Mouse (Mus musculus) neural tube, embryonic 15.5 days (tissue): ENCODE measurements around the gene Fam172a. TPM values are rescaled to one million over a fixed set of nuclear protein-coding genes. Genes with fewer than 3 reads are reported as not detected.

Source experiments
- ATAC-seq: fragments of 200-750 bp; cut with Nextera tagmentation; 2 replicates; pipeline ENCODE4 v1.8.0; 2017; ENCODE audit warnings: mild to moderate bottlenecking, moderate TSS enrichment, moderate library complexity; ENCODE audit not compliant: low FRiP score
- H3K27ac ChIP-seq: fragments of 300-500 bp; sonication (generic); replicated peaks from 2 replicates; pipeline ENCODE4 v1.5.1; 2015; ENCODE audit warnings: mild to moderate bottlenecking, inconsistent platforms
- H3K27me3 ChIP-seq: fragments of 300-500 bp; sonication (generic); replicated peaks from 2 replicates; pipeline ENCODE4 v1.6.1; 2015; ENCODE audit warnings: inconsistent platforms
- H3K36me3 ChIP-seq: fragments of 300-500 bp; sonication (generic); 2 replicates; pipeline ENCODE4 v1.6.1; 2015; ENCODE audit warnings: inconsistent platforms
- H3K4me1 ChIP-seq: fragments of 300-500 bp; sonication (generic); 2 replicates; pipeline ENCODE4 v1.6.1; 2015; ENCODE audit warnings: inconsistent platforms
- H3K4me2 ChIP-seq: fragments of 300-500 bp; sonication (generic); 2 replicates; pipeline ENCODE4 v1.6.1; 2015; ENCODE audit warnings: inconsistent platforms, mild to moderate bottlenecking, moderate library complexity
- H3K4me3 ChIP-seq: fragments of 300-500 bp; sonication (generic); replicated peaks from 2 replicates; pipeline ENCODE4 v1.5.1; 2015; ENCODE audit warnings: mild to moderate bottlenecking, inconsistent platforms
- H3K9ac ChIP-seq: fragments of 300-500 bp; sonication (generic); replicated peaks from 2 replicates; pipeline ENCODE4 v1.6.1; 2015; ENCODE audit warnings: mild to moderate bottlenecking, inconsistent platforms
- H3K9me3 ChIP-seq: fragments of 300-500 bp; sonication (generic); replicated peaks from 2 replicates; pipeline ENCODE4 v1.6.1; 2016; ENCODE audit warnings: inconsistent platforms
- WGBS: fragments of 180-500 bp; shearing (Covaris S2); methylation state at CpG from one replicate; pipeline ENCODE4 v1.1.7; 2015; ENCODE audit warnings: mixed read lengths; 5-methylcytosine and 5-hydroxymethylcytosine counted together
- polyA plus RNA-seq: library from polyadenylated mRNA; unstranded; fragments of >200 nt; fragmentation: Nextera tagmentation; extraction: Ambion mirVana; gene quantifications from 2 replicates; pipeline ENCODE4 v1.2.1, GENCODE M21; 2015

Fam172a gene
- polyA plus RNA-seq, 1 experiment from 2014 or later = 39.5 TPM

GRCm38 (mm10) chr13:78213155-78213554 is 511.3 kb downstream of the Fam172a start:
- H3K9me3 ChIP-seq = no peaks in the 10 kb centered on the region
- H3K4me1 ChIP-seq = peaks cover 46% of the 10 kb centered on the region
- no peak overlapping the region for H3K27ac ChIP-seq
- H3K36me3 ChIP-seq = no peaks in the 10 kb centered on the region
- no peak overlapping the region for H3K4me3 ChIP-seq
- H3K27me3 ChIP-seq = no peaks in the 10 kb centered on the region
- 26% methylated on average over 2 of the region's 2 CpGs for WGBS
- H3K4me2 ChIP-seq = no peak overlapping the region
- no peak overlapping the region for H3K9ac ChIP-seq
- no peak for ATAC-seq

GRCm38 (mm10) chr13:78215223-78215622 is 513.4 kb downstream of the Fam172a start:
- Histone ChIP-seq H3K9me3 (no peaks in the 10 kb centered on the region), H3K27ac (no peak overlapping the region), H3K36me3 (no peaks in the 10 kb centered on the region), H3K9ac (no peak overlapping the region), H3K27me3 (no peaks in the 10 kb centered on the region), H3K4me3 (no peak overlapping the region), H3K4me2 (no peak overlapping the region), H3K4me1 (peaks cover 26% of the 10 kb centered on the region)
- 30% methylated on average over 2 of the region's 2 CpGs for WGBS
- ATAC-seq = no peak
